Mouse (Mus musculus) embryo, embryonic 9.5 days (tissue): ENCODE measurements around the gene 1110059E24Rik.
"Not testable (repeated sequence)": the region's sequence is repeated elsewhere in the genome, so short reads cannot be mapped to it uniquely, and the experiment has no call there.

ENCODE experiments used
- DNase-seq: peaks from one replicate; pipeline ENCODE4 v3.0.0-alpha.2; 2017; ENCODE audit errors: extremely low spot score

Gene 1110059E24Rik

DNA sequence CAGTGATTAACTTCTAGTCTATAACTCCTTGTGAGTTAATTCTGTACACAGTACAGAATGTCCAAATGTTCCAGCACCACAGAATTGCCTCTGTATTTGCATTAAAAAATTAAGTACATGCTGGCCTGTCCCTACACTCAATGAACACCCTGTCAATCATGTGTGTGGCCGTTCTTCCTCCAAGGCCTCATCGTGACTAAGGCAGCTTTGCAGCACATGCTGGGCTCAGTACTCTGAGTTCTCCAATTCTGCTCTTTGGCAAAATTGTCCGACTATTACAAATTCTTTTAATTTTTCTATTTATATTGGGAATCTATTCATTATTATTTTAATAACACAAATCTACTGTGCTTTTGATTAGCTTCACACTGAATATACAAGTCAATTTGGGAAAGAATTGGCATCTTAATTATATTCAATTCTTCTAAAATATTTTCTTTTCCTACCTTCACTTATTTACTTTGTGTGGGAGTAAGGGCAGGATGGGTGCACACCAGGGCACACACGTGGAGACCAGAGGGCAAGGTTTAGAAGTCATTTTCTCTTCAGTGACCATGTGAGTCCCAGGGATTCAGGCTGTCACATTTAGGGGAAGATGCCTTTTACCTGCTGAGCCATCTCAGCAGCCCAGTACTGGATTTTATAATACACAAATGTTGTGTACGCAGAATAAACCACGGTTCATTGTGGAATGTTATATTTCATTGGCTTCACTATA lies 26.3 kb downstream of the 1110059E24Rik start:
- DNase-seq, result no peak

DNA sequence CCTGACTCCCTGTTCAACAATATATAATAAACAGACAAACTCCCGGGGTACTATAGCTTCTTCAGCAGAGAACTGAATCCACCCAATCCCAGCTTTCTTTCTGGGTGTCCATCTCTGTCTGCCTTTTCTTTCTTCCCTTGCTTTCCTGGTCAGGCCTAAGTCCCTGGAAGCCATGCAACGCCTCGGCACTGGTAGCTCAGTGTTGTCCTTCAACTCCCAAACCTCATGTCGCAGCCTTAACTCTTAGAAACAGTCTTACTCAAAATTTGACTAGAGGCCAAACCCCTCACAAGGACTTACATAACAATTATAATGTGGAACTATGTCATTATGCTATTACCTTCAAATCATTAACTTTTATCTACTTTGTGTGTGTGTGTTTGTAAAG lies 28.6 kb downstream of the 1110059E24Rik start:
- DNase-seq, result no peak

DNA sequence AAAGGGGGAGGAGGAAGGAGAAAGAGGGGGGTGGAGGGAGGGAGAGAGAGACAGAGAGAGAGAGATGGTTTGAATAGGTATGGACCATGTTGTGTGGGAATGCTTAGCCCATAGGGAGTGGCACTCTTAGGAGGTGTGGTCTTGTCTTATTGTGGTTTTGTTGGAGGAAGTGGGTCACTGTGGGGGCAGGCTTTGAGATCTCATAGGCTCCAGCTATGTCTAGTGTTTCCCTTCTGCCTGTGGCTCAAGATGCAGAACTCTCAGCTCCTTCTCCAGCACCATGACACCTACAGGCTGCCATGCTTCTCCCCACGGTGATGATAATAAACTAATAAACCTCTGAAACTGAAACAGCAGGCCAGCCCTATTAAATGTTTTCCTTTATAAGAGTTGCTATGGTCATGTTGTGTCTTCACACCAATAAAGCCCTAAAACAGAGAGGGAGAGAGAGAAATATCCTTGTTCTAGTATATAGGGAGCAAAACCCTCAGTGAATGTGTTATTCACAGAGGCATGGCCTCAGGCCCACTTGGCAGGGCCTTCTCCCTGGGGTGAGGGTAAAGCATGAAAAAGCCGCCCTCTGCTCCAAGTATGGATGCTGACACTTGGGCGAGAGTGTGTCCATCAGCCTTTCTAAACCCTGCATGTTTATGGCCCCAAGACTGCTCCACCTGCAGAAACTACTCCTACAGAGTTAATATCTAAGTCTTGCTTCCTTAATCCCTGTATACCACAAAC lies 29.2 kb downstream of the 1110059E24Rik start:
- DNase-seq, result no peak

DNA sequence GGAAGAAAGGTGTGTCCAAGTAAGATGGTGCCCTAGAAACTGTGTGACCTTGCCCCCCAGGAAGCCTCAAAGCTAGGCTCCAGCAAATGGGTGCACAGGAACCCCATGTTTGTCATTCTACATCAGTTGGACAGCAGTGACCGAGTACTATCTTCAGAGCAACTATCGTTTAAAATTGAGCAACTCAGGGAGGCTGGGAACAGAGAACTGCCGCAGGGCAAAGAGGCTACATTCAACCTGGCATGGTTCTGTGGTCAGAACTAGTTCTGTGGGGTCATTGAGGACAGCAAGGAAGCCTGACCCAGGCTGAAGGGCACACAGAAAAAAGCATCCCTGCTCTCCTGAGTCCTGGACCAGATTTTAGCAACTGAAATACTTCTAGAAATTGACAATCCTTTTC lies 37.0 kb downstream of the 1110059E24Rik start:
- no peak for DNase-seq

DNA sequence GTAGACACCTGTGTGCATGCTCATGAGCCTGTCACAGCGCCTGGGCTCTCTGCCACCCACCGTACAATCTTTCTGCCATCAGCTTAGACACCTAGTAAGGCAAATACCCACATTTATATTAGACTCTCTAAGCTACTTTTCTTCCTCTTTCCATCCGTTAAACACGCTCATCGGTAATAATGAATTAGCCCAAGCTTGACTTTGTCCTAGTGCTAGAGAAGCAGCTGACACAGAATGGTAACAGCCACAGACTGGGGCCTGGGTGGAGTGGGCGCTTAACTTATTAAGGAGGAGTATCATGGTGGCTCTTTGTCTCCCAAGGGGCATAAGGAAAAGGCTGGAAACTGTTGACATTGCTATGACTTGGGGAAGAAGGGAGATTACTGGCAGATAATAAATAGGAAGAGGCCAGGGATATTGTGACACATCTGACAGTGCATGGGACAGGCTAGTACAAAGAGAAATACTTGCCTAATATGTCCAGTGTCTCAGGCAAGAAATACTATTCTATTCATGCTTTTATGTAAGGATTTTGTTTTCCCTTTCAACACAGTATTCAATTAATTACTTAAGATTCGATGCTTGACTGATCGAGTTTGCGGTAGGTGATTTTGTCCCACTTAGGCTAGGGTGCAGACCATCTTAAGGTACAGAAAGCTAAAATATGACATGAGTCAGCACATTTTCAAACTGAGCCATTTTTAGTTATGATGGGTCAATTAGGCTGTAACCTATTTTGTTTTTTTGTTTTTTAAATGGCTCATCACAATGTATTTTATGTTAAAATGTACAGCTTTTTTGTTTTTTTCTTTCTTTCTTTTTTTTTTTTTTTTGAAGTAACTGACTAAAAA lies 40.8 kb downstream of the 1110059E24Rik start:
- no peak for DNase-seq

DNA sequence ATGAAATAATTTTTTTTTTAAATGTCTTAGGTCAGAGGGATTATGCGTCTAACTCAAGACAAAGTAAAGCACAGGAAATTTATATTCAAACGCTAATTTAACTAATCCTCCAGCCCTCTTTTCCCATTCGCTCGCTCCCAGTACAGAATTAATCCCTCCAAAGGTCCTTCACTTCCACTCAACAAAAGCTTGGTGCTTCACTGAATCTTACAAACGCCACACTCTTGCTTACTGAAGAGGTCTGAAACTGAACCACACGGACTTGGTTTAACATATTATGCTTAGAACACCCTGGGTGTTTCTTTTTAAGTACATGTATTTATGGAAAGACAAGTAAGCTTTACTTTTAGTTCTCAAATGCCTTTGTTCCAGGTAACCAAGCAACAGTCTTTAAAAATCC lies 41.5 kb downstream of the 1110059E24Rik start:
- no peak for DNase-seq

DNA sequence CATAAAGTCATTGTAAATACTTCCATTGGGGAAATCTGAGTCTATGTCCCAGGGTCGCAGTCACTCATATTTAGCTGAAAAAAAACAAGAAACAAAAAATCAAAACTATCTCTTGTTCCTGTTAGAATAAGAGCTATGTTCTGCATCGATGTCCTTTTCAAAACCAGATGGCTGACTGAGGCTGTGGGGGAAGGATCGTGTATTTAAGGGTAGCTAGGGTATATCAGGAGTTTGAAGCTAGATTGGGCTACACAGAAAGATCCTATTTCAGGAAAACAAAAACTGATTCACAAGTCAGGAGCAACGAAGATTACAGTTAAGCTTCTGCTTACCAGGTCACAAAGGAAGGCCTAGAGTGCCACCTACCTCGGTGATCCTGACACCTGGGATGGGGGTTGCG lies 42.5 kb downstream of the 1110059E24Rik start:
- DNase-seq, result no peak

DNA sequence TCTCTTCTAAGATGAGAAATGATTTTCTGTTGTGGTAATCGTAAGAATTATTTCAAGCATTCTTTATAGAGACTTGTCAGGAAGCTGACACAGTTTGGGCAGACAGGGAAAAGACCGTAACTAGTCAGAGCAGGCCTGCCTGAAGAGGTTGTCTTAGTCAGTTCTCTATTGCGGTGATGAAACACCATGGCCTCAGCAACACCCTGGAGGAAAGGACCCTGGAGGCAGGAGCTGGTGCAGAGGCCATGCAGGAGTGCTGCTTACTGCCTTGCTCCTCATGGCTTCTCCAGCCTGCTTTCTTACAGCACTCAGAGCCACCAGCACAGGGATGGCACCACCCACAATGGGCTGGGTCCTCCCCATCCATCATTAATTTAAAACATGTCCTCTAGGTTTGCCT lies 47.5 kb downstream of the 1110059E24Rik start:
- no peak for DNase-seq

DNA sequence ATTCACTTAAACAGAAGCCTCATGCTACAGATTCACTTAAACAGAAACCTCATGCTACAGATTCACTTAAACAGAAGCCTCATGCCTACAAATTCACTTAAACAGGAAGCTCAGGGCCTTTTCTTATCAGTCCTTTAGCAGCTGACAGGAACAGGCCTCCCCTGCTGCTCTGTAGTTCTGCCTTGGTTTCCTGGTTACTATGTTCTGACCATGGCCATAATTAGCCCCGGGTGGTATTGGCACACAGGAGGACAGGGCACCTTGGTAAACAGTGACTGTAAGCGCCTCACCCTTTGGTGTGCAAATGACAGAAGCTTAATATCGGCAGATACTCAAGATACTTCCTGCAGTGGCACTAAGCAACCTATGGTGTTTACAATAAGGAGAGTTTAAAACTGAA lies 48.9 kb downstream of the 1110059E24Rik start:
- no peak for DNase-seq

DNA sequence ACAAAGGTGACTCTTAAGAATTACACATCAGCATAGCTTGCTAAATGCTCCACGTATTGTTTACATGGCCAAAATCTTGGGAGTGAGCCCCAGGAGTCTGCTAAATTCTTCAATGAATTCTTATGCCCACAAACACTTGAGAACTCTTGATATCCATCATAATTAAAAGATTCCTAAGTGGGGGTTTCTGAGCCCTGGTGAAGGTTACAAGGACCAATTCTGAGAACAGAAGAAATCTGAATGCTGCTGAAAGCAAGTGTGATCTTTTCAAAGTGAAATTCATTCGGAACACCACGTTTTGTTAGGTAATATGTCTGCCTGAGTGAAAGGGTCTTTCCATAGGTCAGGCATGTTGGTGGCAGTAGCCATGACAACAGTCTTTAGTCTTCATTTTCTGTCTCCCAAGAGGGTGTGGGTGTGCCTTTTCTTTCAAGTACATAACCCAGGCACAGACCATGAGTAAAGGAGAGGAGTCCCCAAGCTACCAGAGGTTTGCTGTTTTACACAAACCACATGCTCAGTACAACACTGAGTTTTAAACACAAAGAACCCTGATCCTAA lies 51.2 kb downstream of the 1110059E24Rik start:
- DNase-seq, result peak; percentile 8

DNA sequence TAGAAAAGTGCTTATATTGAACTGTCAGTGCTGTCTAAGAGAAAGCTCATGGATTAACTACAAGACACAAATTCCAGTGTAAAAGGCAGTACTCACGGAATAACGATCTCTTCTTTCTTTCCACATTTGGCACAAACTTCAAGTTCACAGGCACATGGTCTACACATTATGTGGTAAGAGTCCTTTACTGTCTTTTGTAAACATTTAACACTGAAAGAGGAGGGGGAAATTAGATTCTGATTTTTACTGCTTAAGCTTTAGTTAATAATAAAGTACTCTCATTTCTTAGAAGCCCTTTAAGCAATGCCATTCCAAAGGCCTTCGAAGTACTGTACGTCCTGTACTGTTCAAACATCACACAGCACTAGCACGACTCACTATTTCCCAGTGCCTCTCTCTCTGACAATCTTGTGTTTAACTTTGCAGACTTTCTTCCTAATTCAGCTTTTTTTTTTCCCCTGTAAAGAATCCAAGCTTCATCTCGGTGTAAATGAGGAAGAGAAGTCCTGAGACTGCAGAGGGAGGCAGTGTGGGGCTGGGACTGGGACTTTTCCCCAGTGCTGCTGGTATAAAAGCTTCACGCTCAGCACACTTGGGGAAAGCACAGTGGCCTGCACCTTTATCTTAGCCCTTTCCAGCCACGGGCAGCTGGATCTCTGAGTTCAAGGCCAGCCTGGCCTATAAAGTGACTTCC lies 54.0 kb downstream of the 1110059E24Rik start:
- no peak for DNase-seq

DNA sequence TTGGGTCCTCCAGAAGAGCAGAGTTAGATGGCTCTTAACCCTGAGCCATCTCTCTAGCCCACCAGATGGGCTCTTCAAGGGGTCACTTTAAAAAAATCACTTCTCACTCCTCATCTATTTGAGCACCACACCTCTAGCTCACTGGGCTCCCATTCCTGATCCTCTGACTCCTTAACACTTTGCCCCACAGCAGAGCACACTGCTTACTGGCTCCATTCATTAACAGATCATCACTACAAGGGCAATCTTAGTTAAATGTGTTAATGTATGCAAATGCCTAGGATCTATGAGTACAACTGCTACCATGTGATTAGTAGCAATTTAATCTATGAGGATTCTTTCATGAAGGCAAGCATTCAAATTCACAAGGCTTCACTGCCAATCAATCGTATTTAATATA lies 58.1 kb downstream of the 1110059E24Rik start:
- no peak for DNase-seq

DNA sequence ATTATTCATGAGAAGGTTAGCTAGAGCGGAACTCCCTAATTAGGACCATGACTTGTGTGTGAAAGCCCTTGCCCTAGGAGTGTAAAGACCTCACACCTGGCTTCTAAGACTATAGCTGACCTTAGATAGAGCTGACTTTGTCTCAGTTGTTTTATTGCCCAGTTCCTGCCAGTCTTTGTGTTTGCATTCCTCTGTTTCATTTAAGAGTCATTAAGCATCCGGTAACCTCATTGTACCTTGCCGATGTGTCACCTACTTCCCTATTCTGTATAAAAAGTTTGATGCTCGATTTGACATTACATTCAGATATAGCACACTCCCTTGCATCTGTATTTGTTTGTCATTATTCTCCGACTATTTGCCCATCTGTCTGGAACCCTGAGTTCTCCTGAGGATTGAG lies 60.6 kb downstream of the 1110059E24Rik start:
- DNase-seq, result not testable (repeated sequence)

DNA sequence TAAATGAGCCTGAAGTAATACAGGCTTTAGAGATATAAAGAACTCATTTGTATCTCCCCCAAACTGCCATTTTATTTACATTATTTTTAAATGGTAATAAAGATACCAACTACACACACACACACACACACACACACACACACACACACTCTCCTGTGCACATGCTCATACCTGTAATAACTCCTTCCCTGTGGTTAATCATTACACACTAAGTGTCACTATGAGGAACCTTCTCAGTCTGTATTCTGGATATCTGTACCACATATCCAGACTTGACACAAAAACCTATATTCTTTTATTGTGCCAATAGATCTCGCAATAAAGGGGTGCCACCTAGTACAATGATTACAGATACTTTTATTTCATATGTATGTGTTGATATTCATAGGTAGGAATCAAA lies 62.9 kb downstream of the 1110059E24Rik start:
- DNase-seq, result no peak

DNA sequence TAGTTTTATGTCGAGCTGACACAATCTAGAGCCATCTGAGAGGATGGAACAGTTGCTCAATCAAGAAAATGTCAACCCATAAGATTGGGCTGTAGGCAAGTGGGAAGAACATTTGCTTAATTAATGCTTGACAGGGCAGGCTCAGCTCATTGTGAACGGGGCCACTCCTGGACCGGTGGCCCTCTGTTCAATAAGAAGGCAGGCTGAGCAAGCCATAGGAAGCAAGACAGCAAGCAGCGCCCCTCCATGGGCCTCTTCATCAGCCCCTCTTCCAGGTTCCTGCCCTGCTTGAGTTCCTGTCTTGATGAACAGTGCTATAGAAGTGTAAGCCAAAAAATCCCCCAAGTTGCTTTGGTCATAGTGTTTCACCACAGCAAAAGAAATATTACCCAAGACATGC lies 65.2 kb downstream of the 1110059E24Rik start:
- no peak for DNase-seq

DNA sequence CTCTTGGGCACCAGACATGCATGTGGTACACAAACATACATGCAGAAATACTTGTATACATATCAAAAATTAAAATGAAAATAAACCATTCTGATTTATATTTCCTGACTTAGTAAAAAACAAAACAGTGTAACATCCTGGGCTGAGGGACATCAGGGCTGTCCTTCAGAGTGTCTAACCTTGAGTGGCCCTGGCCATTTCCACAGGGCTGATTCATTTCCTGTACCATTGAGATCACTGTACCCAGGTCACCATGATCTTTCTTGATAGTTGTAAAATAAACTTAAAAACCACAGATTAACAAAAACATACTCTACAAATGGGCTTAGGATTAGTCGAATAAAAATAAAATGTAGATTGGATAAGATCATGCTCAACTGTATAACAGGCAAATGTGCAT lies 66.2 kb downstream of the 1110059E24Rik start:
- DNase-seq, result no peak

DNA sequence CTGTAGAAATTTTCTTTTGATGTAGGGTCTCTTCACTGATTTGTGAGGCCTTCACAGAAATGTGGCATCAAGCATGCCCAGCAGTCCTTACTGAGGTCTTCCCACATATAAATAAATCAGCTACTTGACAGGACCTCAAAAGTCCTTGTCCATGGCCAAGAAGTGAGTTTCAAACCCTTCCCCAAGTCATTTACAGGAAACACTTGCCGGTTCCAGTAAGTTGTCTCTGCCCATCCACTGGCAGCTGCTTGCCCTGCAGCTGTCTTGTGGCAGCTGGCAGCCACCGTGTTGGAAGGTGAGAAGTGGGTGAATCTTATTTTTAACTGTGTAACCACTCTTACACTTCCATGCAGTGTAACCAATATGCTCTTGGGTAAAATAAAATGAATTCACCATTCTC lies 66.9 kb downstream of the 1110059E24Rik start:
- DNase-seq, result no peak

DNA sequence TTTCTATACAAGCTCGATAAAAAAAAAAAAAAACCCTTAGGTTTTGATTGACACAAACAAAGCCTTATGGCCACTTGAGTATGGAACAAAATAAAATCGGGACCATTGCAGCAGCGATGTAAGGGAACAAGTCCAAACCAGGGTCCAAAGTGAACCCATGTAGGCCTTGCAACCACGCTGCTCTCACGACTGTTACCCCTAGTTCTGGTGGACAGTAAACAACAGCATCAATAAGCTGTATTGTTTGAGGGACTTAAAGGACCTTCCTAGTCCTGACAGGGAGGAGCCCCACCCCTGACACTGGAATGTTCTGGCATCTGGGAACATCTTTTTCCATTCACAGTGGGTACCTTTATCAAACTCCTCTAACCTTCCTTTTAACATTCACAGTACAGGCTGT lies 68.8 kb downstream of the 1110059E24Rik start:
- no peak for DNase-seq

DNA sequence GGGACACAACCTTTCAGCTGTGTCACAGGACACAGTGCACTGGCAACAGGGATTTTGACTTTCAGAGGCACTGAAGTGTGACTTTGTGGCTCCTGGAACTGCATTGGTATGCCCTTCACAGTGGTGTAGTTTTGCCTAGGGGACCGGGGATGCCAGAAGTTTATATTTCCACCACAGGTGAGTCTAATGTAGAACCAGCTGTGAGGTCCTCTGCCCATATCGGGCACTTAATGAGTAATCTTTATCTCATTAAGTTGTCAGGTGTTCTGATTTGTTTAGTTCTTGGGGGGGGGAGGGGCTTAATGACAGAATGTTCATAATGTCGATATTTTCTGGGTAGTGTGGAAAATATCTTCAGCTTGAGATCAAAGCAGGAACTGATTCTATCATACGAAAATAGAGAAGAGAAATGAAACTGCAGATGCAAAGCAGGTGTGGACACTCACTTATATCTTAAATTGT lies 69.2 kb downstream of the 1110059E24Rik start:
- DNase-seq, result no peak

DNA sequence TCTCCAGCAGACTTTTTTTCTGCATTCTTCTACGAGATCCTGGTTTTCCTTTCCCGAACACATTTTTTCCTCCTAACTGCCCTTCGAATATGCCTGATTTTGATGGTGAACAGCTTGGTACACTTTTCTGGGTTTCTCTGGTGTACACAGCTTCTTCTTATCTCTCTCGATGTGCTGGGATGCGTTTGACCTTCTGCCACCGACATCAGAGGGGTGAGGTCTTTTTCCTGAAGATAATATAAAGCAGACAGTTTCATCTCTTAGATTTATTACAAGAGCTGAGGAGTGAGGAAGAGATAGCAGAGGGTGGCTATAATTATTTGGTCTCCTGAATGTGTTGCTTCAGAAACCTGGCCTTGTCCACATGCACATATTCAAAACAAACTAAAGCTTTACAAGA lies 71.4 kb downstream of the 1110059E24Rik start:
- no peak for DNase-seq

DNA sequence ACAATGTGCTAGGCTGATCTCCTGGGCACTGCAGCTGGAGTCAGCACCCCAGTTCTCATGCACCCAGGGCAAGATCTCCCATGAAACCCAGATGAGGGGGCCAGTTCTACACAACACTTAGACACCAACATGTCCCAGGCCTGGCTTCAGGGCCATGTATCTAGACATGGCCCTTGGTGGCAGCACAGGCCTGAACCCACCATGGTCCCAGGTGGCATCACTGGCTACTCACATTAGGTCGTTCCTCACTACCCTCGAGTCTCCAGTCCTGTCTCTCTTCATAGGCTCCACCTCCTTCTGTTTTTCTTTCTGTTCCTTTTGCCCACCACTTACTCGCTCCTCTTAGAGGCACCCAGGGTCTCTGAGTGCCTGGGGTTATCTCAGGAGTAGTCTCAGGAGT lies 72.9 kb downstream of the 1110059E24Rik start:
- DNase-seq, result no peak

DNA sequence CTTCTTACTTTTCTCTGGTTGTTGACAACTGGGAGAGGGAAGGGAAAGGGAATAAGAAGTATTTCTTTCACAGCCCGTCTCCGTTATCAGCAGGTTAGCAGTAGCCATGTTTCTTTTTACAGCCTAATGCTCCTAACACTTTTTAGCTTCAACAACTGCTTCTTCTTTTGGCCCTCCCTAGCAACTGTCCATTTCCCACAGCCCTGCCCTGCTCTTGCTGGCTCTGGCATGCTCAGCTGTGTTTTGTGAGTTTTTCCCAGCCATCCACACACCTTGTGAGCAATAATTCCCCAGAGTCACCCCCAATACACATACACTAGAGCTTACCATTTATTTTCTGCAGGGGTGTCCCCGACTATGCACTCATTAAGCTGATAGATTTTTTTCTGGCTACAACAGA lies 75.3 kb downstream of the 1110059E24Rik start:
- DNase-seq, result no peak
